Mouse (Mus musculus) right cerebral cortex, adult 2 months (tissue): ENCODE results near the gene Hoxa4.

Experiments used
- DNase-seq, 2 experiments: peaks; one replicate each; pipeline ENCODE4 v3.0.0; 2021 to 2022; ENCODE audit warnings: low spot score in 2 of 2

Hoxa4 gene

GRCm38 (mm10) chr6:52152226-52153193, 39.0 kb downstream of the Hoxa4 start:
- DNase-seq: no peak

GRCm38 (mm10) chr6:52151571-52151970, 40.0 kb downstream of the Hoxa4 start:
- no peak for DNase-seq

GRCm38 (mm10) chr6:52150401-52150966, 41.1 kb downstream of the Hoxa4 start:
- no peak for DNase-seq
